In genomic region chr11:22763556-22764295, GRCm38 (mm10) we compare ENCODE assay signal across 17 mouse cellular contexts.
DNase-seq lines count a peak whose midpoint lies in the region; ATAC-seq and TF ChIP-seq lines count a peak whose summit lies in the region.
"Had no signal": no experiment of that assay in that cellular context is flagged by ENCODE, and none has a peak within 500 bp of the region (broad histone marks: within the 10 kb centered on the region; RNA-seq: fewer than 3 reads in every experiment).

No protein-coding gene starts in this region.

- no peak for ATAC-seq in heart, embryonic 15.5 days (replicated peaks; ENCODE audit: insufficient number of reproducible peaks, insufficient read depth, low FRiP score, low read depth)
- no peak for ATAC-seq in megakaryocyte, adult 5-6 weeks (ENCODE audit: poor library complexity, severe bottlenecking)
- ATAC-seq: CD4-positive, CD25-positive, alpha-beta regulatory T cell, adult 4 months; Patski had no signal

- H3K27ac ChIP-seq in heart, embryonic 15.5 days, result peak overlapping the region; percentile 31; the same call in 1 of the 2 replicates
- H3K27ac ChIP-seq in CH12.LX (ENCODE audit: insufficient read depth, low read depth), result peak overlapping the region; percentile 50
- H3K27ac ChIP-seq: hindbrain, embryonic 12.5 days; midbrain, embryonic 12.5 days had no signal

- in situ Hi-C loops in CH12.LX (cut with MboI; ENCODE audit: low pct_ligation_motif_present, low pct_unique_long_range_greater_than_20kb, low sequenced_read_pairs), result no loop called here

- H3K36me3 ChIP-seq in heart, embryonic 15.5 days, result no peaks in the 10 kb centered on the region
- no peaks in the 10 kb centered on the region for H3K36me3 ChIP-seq in CH12.LX (replicated peaks in 1 of 2; ENCODE audit: control insufficient read depth in 1 of 2, insufficient read depth in 1 of 2, low read length in 1 of 2)
- H3K36me3 ChIP-seq: hindbrain, embryonic 12.5 days; midbrain, embryonic 12.5 days had no signal

- TF ChIP-seq EP300 in CH12.LX (IDR thresholded peaks at IDR 0.05; ENCODE audit: low read length), result peak; percentile 36; the same call in 1 of the 2 replicates

- dilution Hi-C loops in CH12.LX (cut with MboI; ENCODE audit: extremely low pct_ligation_motif_present, extremely low pct_unique_long_range_greater_than_20kb, low sequenced_read_pairs), result no loop called here

- no peak overlapping the region for H3K4me3 ChIP-seq in heart, embryonic 15.5 days
- no peak overlapping the region for H3K4me3 ChIP-seq in CH12.LX (replicated peaks in 1 of 3; ENCODE audit: low read depth in 2 of 3, low read length in 2 of 3, poor library complexity in 1 of 3)
- H3K4me3 ChIP-seq: hindbrain, embryonic 12.5 days; midbrain, embryonic 12.5 days had no signal

- no peak for TF ChIP-seq CTCF in CH12.LX (conservative IDR thresholded peaks at IDR 0.05 in 1 of 2, IDR thresholded peaks at IDR 0.05 in 1 of 2; ENCODE audit: low read depth in 2 of 2, low read length in 2 of 2)
- TF ChIP-seq CTCF in brain, embryonic 14.5 days (IDR thresholded peaks at IDR 0.05; ENCODE audit: borderline replicate concordance, extremely low read depth, insufficient read depth, insufficient read length), result no peak

- H3K9me3 ChIP-seq in heart, embryonic 15.5 days (replicated peaks), result no peaks in the 10 kb centered on the region
- H3K9me3 ChIP-seq in CH12.LX (replicated peaks; ENCODE audit: low read length), result peaks cover 5% of the 10 kb centered on the region
- H3K9me3 ChIP-seq: hindbrain, embryonic 12.5 days; midbrain, embryonic 12.5 days had no signal

- H3K79me2 ChIP-seq in CH12.LX (replicated peaks; ENCODE audit: control insufficient read depth, extremely low read depth, insufficient read depth, poor library complexity, severe bottlenecking), result no peaks in the 10 kb centered on the region

- no peaks in the 10 kb centered on the region for H3K4me1 ChIP-seq in heart, embryonic 15.5 days (replicated peaks)
- peaks cover 36 to 65% of the 10 kb centered on the region in 2 experiments for H3K4me1 ChIP-seq in CH12.LX (ENCODE audit: control insufficient read depth in 1 of 2, insufficient read depth in 2 of 2)
- H3K4me1 ChIP-seq: hindbrain, embryonic 12.5 days; midbrain, embryonic 12.5 days had no signal

- DNase-seq in heart, adult 18-20 months, result no peak
- DNase-seq in layer of hippocampus, adult 9-11 months, result peak; percentile 9
- DNase-seq in layer of hippocampus, postnatal 36 days, result no peak
- peak; percentile 70 for DNase-seq in CH12.LX (ENCODE audit: extremely low read depth)
- DNase-seq in brain, embryonic 14.5 days (ENCODE audit: low read depth), result peak; percentile 3
- no peak for DNase-seq in embryo, embryonic 10 days (ENCODE audit: low spot score)
- DNase-seq: cerebellum, adult 8-10 months; liver; lung, adult 2 months; right cerebral cortex, postnatal 14 days; thymus, adult 18-20 months had no signal

- no peak for TF ChIP-seq RAD21 in CH12.LX (IDR thresholded peaks at IDR 0.05; ENCODE audit: low read depth, low read length)

- H3K9ac ChIP-seq in heart, embryonic 15.5 days, result no peak overlapping the region
- H3K9ac ChIP-seq in CH12.LX (ENCODE audit: insufficient read depth, low read depth), result no peak overlapping the region
- H3K9ac ChIP-seq: hindbrain, embryonic 12.5 days; midbrain, embryonic 12.5 days had no signal

- no peak for TF ChIP-seq POLR2A in CH12.LX (IDR thresholded peaks at IDR 0.05; ENCODE audit: low read depth, low read length)
- no peak for TF ChIP-seq POLR2A in brain, embryonic 14.5 days (IDR thresholded peaks at IDR 0.05; ENCODE audit: borderline replicate concordance, extremely low read depth, insufficient read depth, insufficient read length, poor library complexity, severe bottlenecking)

- WGBS in heart, embryonic 15.5 days, result 65% methylated on average over 4 of the region's 4 CpGs

- no peak overlapping the region for H3K4me2 ChIP-seq in heart, embryonic 15.5 days
- H3K4me2 ChIP-seq in CH12.LX (ENCODE audit: insufficient read depth, low read depth, poor library complexity, severe bottlenecking), result no peak overlapping the region; the same call in 1 of the 2 replicates
- H3K4me2 ChIP-seq: hindbrain, embryonic 12.5 days; midbrain, embryonic 12.5 days had no signal

- H3K27me3 ChIP-seq in heart, embryonic 15.5 days, result no peaks in the 10 kb centered on the region
- H3K27me3 ChIP-seq in CH12.LX (replicated peaks), result no peaks in the 10 kb centered on the region
- H3K27me3 ChIP-seq: hindbrain, embryonic 12.5 days; midbrain, embryonic 12.5 days; Patski had no signal

TF ChIP-seq in CH12.LX, 34 proteins besides CTCF, POLR2A, EP300 and RAD21:
- TF ChIP-seq USF1 (IDR thresholded peaks at IDR 0.05; ENCODE audit: low read depth, low read length) (no peak), MAX (IDR thresholded peaks at IDR 0.05; ENCODE audit: low read length) (peak; percentile 30; the same call in 1 of the 2 replicates), CHD2 (IDR thresholded peaks at IDR 0.05; ENCODE audit: low read length) (no peak), KAT2A (IDR thresholded peaks at IDR 0.05; ENCODE audit: insufficient replicate concordance, low read length) (no peak)

Comparison
In these comparisons a context has a peak if more than half of its experiments do, and no peak if none do; other contexts are left out.
1. DNase-seq: peak in layer of hippocampus, adult 9-11 months (single experiment), CH12.LX (single experiment) and brain, embryonic 14.5 days (single experiment); none in heart, adult 18-20 months (0 of 2), layer of hippocampus, postnatal 36 days (0 of 2) and embryo, embryonic 10 days (single experiment).